Mouse (Mus musculus) adrenal gland, adult 2 months (tissue): ENCODE measurements around the gene Smco2. TPM values are rescaled to one million over a fixed set of nuclear protein-coding genes. Genes with fewer than 3 reads are reported as not detected.

Source experiments
- DNase-seq: peaks from one replicate; pipeline ENCODE4 v3.0.0; 2021
- long read RNA-seq: library from polyadenylated mRNA; stranded (forward); transcript quantifications from one replicate; pipeline ENCODE4 v2.0.0, GENCODE M21; 2021
- polyA plus RNA-seq: library from polyadenylated mRNA; depleted of rRNA; stranded (reverse); fragments of >200 nt; gene quantifications from 2 replicates; pipeline ENCODE4 v1.2.3, GENCODE M21; 2012; rRNA removed
- total RNA-seq, 2 experiments: library from RNA; stranded (reverse); gene quantifications; 2 replicates each; pipeline ENCODE4 v1.2.3; 2021

The Smco2 gene
- total RNA-seq, result not detected
- not detected in 2 replicates for polyA plus RNA-seq
- long read RNA-seq, result 0 reads

- no peak for DNase-seq
These were observed at the start of gene Smco2 for GRCm38 (mm10) chr6:146850050-146850449. TSS of gene Smco2 (plus strand) at chr6:146850104.

GRCm38 (mm10) chr6:146809991-146810390 lies 39.9 kb upstream of the Smco2 start:
- DNase-seq, result no peak

GRCm38 (mm10) chr6:146813007-146813406 lies 36.9 kb upstream of the Smco2 start:
- no peak for DNase-seq

GRCm38 (mm10) chr6:146820177-146820965 lies 29.5 kb upstream of the Smco2 start:
- DNase-seq, result no peak

- no peak for DNase-seq
These were observed 27.9 kb upstream of the Smco2 start for GRCm38 (mm10) chr6:146821958-146822357.

GRCm38 (mm10) chr6:146824727-146825486 lies 25.0 kb upstream of the Smco2 start:
- DNase-seq, result peak; percentile 65

GRCm38 (mm10) chr6:146825487-146825773 lies 24.5 kb upstream of the Smco2 start:
- DNase-seq, result no peak

GRCm38 (mm10) chr6:146831320-146831719 lies 18.6 kb upstream of the Smco2 start:
- DNase-seq, result no peak

- DNase-seq, result peak; percentile 61
These were observed 16.2 kb upstream of the Smco2 start for GRCm38 (mm10) chr6:146833485-146834314.

- no peak for DNase-seq
These were observed 15.6 kb upstream of the Smco2 start for GRCm38 (mm10) chr6:146834342-146834741.

- DNase-seq, result no peak
These were observed 14.1 kb upstream of the Smco2 start for GRCm38 (mm10) chr6:146835784-146836183.

GRCm38 (mm10) chr6:146837316-146837715 lies 12.6 kb upstream of the Smco2 start:
- DNase-seq, result no peak

GRCm38 (mm10) chr6:146838366-146838765 lies 11.5 kb upstream of the Smco2 start:
- DNase-seq, result no peak

GRCm38 (mm10) chr6:146838863-146839262 lies 11.0 kb upstream of the Smco2 start:
- peak; percentile 50 for DNase-seq

GRCm38 (mm10) chr6:146844867-146845266 lies 5.0 kb upstream of the Smco2 start:
- no peak for DNase-seq

GRCm38 (mm10) chr6:146845347-146845746 lies 4.6 kb upstream of the Smco2 start:
- DNase-seq, result no peak

- peak; percentile 88 for DNase-seq
These were observed 3.7 kb upstream of the Smco2 start for GRCm38 (mm10) chr6:146845961-146846750.

GRCm38 (mm10) chr6:146847402-146847801 lies 2.5 kb upstream of the Smco2 start:
- no peak for DNase-seq

GRCm38 (mm10) chr6:146848281-146848680 lies 1.6 kb upstream of the Smco2 start:
- no peak for DNase-seq

- DNase-seq, result no peak
These were observed 2.0 kb downstream of the Smco2 start for GRCm38 (mm10) chr6:146851916-146852315.

GRCm38 (mm10) chr6:146852739-146853138 lies 2.8 kb downstream of the Smco2 start:
- DNase-seq, result no peak

GRCm38 (mm10) chr6:146855185-146855584 lies 5.3 kb downstream of the Smco2 start:
- DNase-seq, result no peak
